Mouse (Mus musculus) lung, postnatal 4 days (tissue): Measurements from ENCODE around the gene Tat.
"Not testable (repeated sequence)": the region's sequence is repeated elsewhere in the genome, so short reads cannot be mapped to it uniquely, and the experiment has no call there.

ENCODE experiments used
- DNase-seq, 2 experiments: peaks; one replicate each; pipeline ENCODE4 v3.0.0; 2021

The Tat gene

GRCm38 (mm10) chr8:109983944-109984343 is 6.3 kb upstream of the Tat start:
- DNase-seq: no peak

- DNase-seq: peak in 1 of 2 experiments; percentile 20
These were observed 3.9 kb upstream of the Tat start for GRCm38 (mm10) chr8:109986384-109986783.

GRCm38 (mm10) chr8:109987776-109988175 is 2.5 kb upstream of the Tat start:
- peak in 1 of 2 experiments; percentile 17 for DNase-seq

- DNase-seq: no peak
These were observed 1.1 kb upstream of the Tat start for GRCm38 (mm10) chr8:109989151-109989550.

- no peak for DNase-seq
These were observed 1.9 kb downstream of the Tat start for GRCm38 (mm10) chr8:109992166-109992565.

- DNase-seq: no peak
These were observed 2.7 kb downstream of the Tat start for GRCm38 (mm10) chr8:109992951-109993350.

GRCm38 (mm10) chr8:109997381-109997780 is 7.1 kb downstream of the Tat start:
- no peak for DNase-seq

GRCm38 (mm10) chr8:109998066-109998465 is 7.8 kb downstream of the Tat start:
- no peak for DNase-seq

GRCm38 (mm10) chr8:109999974-110000373 is 9.7 kb downstream of the Tat start:
- DNase-seq: no peak

GRCm38 (mm10) chr8:110002953-110003352 is 12.7 kb downstream of the Tat start:
- DNase-seq: peak in 1 of 2 experiments; percentile 19

- no peak for DNase-seq
These were observed 14.1 kb downstream of the Tat start for GRCm38 (mm10) chr8:110004300-110004699.

- DNase-seq: no peak
These were observed 16.2 kb downstream of the Tat start for GRCm38 (mm10) chr8:110006312-110007023.

GRCm38 (mm10) chr8:110008228-110008994 is 18.2 kb downstream of the Tat start:
- DNase-seq: no peak

- no peak for DNase-seq
These were observed 18.8 kb downstream of the Tat start for GRCm38 (mm10) chr8:110008995-110009446.

GRCm38 (mm10) chr8:110010868-110011267 is 20.6 kb downstream of the Tat start:
- peak in 1 of 2 experiments; percentile 59 for DNase-seq

- peak in 1 of 2 experiments; percentile 14 for DNase-seq
These were observed 31.8 kb downstream of the Tat start for GRCm38 (mm10) chr8:110022081-110022480.

GRCm38 (mm10) chr8:110022768-110023344 is 32.6 kb downstream of the Tat start:
- DNase-seq: no peak

GRCm38 (mm10) chr8:110033771-110034170 is 43.5 kb downstream of the Tat start:
- DNase-seq: not testable (repeated sequence)

- DNase-seq: no peak
These were observed 44.1 kb downstream of the Tat start for GRCm38 (mm10) chr8:110034331-110034730.

- DNase-seq: no peak
These were observed 45.9 kb downstream of the Tat start for GRCm38 (mm10) chr8:110036156-110036555.

- DNase-seq: no peak
These were observed 49.0 kb downstream of the Tat start for GRCm38 (mm10) chr8:110039216-110039615.

GRCm38 (mm10) chr8:110039659-110040058 is 49.4 kb downstream of the Tat start, which contains the start of gene Chst4:
Chst4 (minus strand) TSS chr8:110039740.
- no peak for DNase-seq

- no peak for DNase-seq
These were observed 50.3 kb downstream of the Tat start for GRCm38 (mm10) chr8:110040509-110040908.
